Mouse (Mus musculus): ENCODE data around the gene Opcml. TPM values are rescaled to one million over a fixed set of nuclear protein-coding genes. Genes with fewer than 3 reads are reported as not detected.

The Opcml gene
- polyA plus RNA-seq, 1 experiment from 2014 or later: 14.1 TPM

DNA sequence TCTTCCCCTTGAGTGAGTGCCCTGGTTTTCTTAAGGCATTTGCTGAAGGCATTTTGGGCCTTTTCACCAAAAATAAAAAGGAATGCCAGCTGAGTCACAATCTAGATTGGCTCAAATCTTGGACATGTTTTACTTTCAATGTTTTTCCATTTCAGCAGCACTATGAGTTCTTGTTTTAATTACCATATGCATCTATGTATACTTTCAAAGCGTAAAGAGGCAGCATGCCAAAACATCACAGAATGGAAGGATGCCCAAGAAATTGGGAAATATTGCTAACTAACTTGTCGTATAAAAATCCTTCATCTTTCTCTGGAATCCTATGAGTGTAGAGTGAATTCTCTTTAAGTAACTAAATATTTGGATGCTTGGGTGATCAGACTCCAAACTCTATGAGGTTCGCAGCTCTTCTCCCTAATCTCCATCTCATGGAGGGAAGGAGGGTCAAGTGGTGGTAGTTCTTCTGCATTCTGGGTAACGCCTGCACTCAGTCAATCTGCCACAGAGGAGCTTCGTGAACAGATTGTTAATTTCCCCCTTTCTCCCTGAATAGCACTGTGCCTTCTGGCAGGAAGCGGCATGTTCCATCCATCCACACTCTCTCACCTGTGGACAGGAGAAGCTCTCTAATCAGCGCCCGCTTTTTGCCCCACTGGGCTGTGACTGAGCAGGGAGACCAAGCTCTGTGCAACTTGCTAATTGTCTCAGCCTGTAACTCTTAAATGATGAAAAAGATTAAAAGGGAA is 435.4 kb downstream of the Opcml start:
- Histone ChIP-seq H3K4me1 (0 out of 2 replicates have a peak, but pooled peaks cover 8% of the 10 kb centered on the region), H3K4me3 (no peak overlapping the region), H3K27me3 (0 out of 2 replicates have a peak, but pooled peaks cover 3% of the 10 kb centered on the region), H3K4me2 (no peak overlapping the region), H3K27ac (no peak overlapping the region), H3K36me3 (ENCODE audit: poor library complexity, severe bottlenecking) (no peaks in the 10 kb centered on the region), H3K9me3 (replicated peaks) (no peaks in the 10 kb centered on the region), H3K9ac (no peak overlapping the region)
- WGBS: 57% methylated on average over 8 of the region's 8 CpGs
- ATAC-seq: peak; percentile 71

- no peak overlapping the region for H3K9ac ChIP-seq
- 48% methylated on average over 5 of the region's 5 CpGs for WGBS
Measured at GRCm38 (mm10) chr9:28226570-28226951, 436.0 kb downstream of the Opcml start.

GRCm38 (mm10) chr9:28238450-28238849 is 447.9 kb downstream of the Opcml start:
- 82% methylated on average over 9 of the region's 9 CpGs for WGBS
- Histone ChIP-seq H3K4me3 (no peak overlapping the region), H3K27ac (no peak overlapping the region), H3K4me1 (no peaks in the 10 kb centered on the region), H3K4me2 (no peak overlapping the region), H3K27me3 (no peaks in the 10 kb centered on the region), H3K9ac (no peak overlapping the region), H3K9me3 (replicated peaks) (no peaks in the 10 kb centered on the region), H3K36me3 (ENCODE audit: poor library complexity, severe bottlenecking) (no peaks in the 10 kb centered on the region)
- no peak for ATAC-seq

More at GRCm38 (mm10) chr9:28226570-28226951, 436.0 kb downstream of the Opcml start:
- no peaks in the 10 kb centered on the region for H3K9me3 ChIP-seq (replicated peaks)
- H3K4me3 ChIP-seq: no peak overlapping the region
- H3K36me3 ChIP-seq (ENCODE audit: poor library complexity, severe bottlenecking): no peaks in the 10 kb centered on the region
- H3K4me1 ChIP-seq: 0 out of 2 replicates have a peak, but pooled peaks cover 8% of the 10 kb centered on the region
- peak; percentile 59; the same call in 1 of the 2 replicates for ATAC-seq
- H3K27ac ChIP-seq: no peak overlapping the region
- H3K4me2 ChIP-seq: no peak overlapping the region
- H3K27me3 ChIP-seq: 0 out of 2 replicates have a peak, but pooled peaks cover 3% of the 10 kb centered on the region

GRCm38 (mm10) chr9:28247742-28248503 is 457.3 kb downstream of the Opcml start:
- Histone ChIP-seq H3K4me3 (no peak overlapping the region), H3K27me3 (no peaks in the 10 kb centered on the region), H3K36me3 (ENCODE audit: poor library complexity, severe bottlenecking) (no peaks in the 10 kb centered on the region), H3K9me3 (replicated peaks) (no peaks in the 10 kb centered on the region), H3K4me2 (no peak overlapping the region), H3K4me1 (no peaks in the 10 kb centered on the region), H3K9ac (no peak overlapping the region), H3K27ac (no peak overlapping the region)
- ATAC-seq: peak; percentile 65
- WGBS: 68% methylated on average over 7 of the region's 7 CpGs

- Histone ChIP-seq H3K9ac (no peak overlapping the region), H3K9me3 (replicated peaks) (no peaks in the 10 kb centered on the region), H3K27ac (no peak overlapping the region), H3K4me3 (no peak overlapping the region), H3K4me2 (no peak overlapping the region), H3K36me3 (ENCODE audit: poor library complexity, severe bottlenecking) (no peaks in the 10 kb centered on the region), H3K4me1 (peaks cover 18% of the 10 kb centered on the region), H3K27me3 (no peaks in the 10 kb centered on the region)
- ATAC-seq: no peak
- WGBS: 86% methylated on average over 9 of the region's 9 CpGs
Measured at GRCm38 (mm10) chr9:28251341-28251740, 460.8 kb downstream of the Opcml start.

GRCm38 (mm10) chr9:28255128-28255904 is 464.7 kb downstream of the Opcml start:
- H3K4me2 ChIP-seq: peak overlapping the region; percentile 42; the same call in 1 of the 2 replicates
- 24% methylated on average over 8 of the region's 8 CpGs for WGBS

GRCm38 (mm10) chr9:28255905-28256268 is 465.3 kb downstream of the Opcml start:
- Histone ChIP-seq H3K36me3 (ENCODE audit: poor library complexity, severe bottlenecking) (no peaks in the 10 kb centered on the region), H3K4me3 (no peak overlapping the region), H3K9ac (no peak overlapping the region), H3K9me3 (replicated peaks) (no peaks in the 10 kb centered on the region), H3K27ac (peak overlapping the region; percentile 74), H3K4me2 (peak overlapping the region; percentile 42; the same call in 1 of the 2 replicates), H3K27me3 (peaks cover 4% of the 10 kb centered on the region; the same call in 1 of the 2 replicates), H3K4me1 (peaks cover 21% of the 10 kb centered on the region)
- peak; percentile 71 for ATAC-seq
- 52% methylated on average over 1 of the region's 1 CpGs for WGBS

More at GRCm38 (mm10) chr9:28255128-28255904, 464.7 kb downstream of the Opcml start:
- Histone ChIP-seq H3K27ac (peak overlapping the region; percentile 82), H3K4me3 (no peak overlapping the region), H3K27me3 (peaks cover 4% of the 10 kb centered on the region; the same call in 1 of the 2 replicates), H3K9ac (no peak overlapping the region), H3K9me3 (replicated peaks) (no peaks in the 10 kb centered on the region), H3K4me1 (peaks cover 21% of the 10 kb centered on the region), H3K36me3 (ENCODE audit: poor library complexity, severe bottlenecking) (no peaks in the 10 kb centered on the region)
- ATAC-seq: peak; percentile 86

DNA sequence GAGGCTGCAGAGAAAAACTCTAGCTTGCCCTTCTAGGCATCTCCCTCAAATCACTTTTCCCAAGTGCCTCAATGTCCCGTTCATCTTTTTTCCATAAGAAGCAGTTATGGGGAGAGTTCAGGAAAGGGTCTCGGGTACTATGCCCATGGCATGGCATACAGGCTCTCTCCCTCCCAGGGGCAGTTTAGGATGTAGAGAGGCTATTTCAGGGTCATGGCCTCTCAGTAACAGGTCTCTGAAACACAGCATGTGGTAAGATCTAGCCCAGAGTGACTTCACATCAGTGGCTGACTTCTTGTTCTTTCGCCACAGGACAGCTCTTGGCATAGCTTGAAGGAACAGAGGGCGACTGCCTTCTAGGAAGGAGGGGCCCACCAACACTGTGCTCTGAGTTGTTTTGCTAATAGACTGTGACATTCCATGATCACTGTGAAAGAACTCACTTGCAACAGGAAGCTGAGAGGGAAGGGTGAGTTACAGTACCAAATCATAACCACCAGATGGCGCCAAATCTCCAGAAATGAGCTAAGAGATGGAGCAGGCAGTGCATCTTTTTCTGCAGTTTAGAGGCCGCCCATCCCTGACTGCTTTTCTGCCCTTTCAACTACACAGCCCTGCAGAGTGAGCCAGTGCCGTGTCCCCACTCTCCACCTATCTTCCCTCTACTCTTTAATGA is 470.6 kb downstream of the Opcml start:
- peaks cover 4% of the 10 kb centered on the region; the same call in 1 of the 2 replicates for H3K27me3 ChIP-seq
- 23% methylated on average over 7 of the region's 7 CpGs for WGBS
- H3K4me3 ChIP-seq: no peak overlapping the region
- H3K9me3 ChIP-seq (replicated peaks): no peaks in the 10 kb centered on the region
- no peak overlapping the region for H3K27ac ChIP-seq
- H3K4me2 ChIP-seq: no peak overlapping the region
- peak; percentile 85 for ATAC-seq
- peaks cover 4% of the 10 kb centered on the region for H3K4me1 ChIP-seq
- H3K9ac ChIP-seq: no peak overlapping the region
- H3K36me3 ChIP-seq (ENCODE audit: poor library complexity, severe bottlenecking): no peaks in the 10 kb centered on the region

DNA sequence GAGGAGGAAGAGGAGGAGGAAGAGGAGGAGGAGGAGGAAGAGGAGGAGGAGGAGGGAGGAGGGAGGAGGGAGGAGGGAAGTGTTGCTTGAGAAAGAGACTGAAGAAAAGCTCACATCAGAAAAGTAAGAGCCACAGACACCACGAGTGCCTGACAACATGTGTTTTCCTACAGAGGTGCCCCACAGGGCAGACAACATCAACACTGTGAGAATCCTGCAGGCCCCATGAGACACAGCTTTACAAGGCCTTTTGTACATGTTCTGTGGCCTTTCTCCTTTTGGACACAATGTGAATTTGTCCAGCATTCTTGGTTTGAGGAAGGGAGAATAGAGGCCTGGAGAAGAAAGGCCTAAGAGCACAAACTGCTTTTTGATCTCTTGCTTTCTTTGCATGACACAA is 471.4 kb downstream of the Opcml start:
- Histone ChIP-seq H3K4me3 (no peak overlapping the region), H3K36me3 (ENCODE audit: poor library complexity, severe bottlenecking) (no peaks in the 10 kb centered on the region), H3K27ac (no peak overlapping the region), H3K4me2 (no peak overlapping the region), H3K9me3 (replicated peaks) (no peaks in the 10 kb centered on the region), H3K4me1 (no peaks in the 10 kb centered on the region), H3K27me3 (peaks cover 4% of the 10 kb centered on the region; the same call in 1 of the 2 replicates), H3K9ac (no peak overlapping the region)
- 26% methylated on average over 1 of the region's 1 CpGs for WGBS
- no peak for ATAC-seq

GRCm38 (mm10) chr9:28262896-28263295 is 472.3 kb downstream of the Opcml start:
- Histone ChIP-seq H3K4me1 (no peaks in the 10 kb centered on the region), H3K27me3 (peaks cover 4% of the 10 kb centered on the region; the same call in 1 of the 2 replicates), H3K9ac (no peak overlapping the region), H3K4me2 (no peak overlapping the region), H3K27ac (no peak overlapping the region), H3K9me3 (replicated peaks) (no peaks in the 10 kb centered on the region), H3K4me3 (no peak overlapping the region), H3K36me3 (ENCODE audit: poor library complexity, severe bottlenecking) (no peaks in the 10 kb centered on the region)
- WGBS: 77% methylated on average over 2 of the region's 2 CpGs
- ATAC-seq: no peak

- Histone ChIP-seq H3K27ac (no peak overlapping the region), H3K4me3 (no peak overlapping the region), H3K9me3 (replicated peaks) (no peaks in the 10 kb centered on the region), H3K36me3 (ENCODE audit: poor library complexity, severe bottlenecking) (no peaks in the 10 kb centered on the region), H3K27me3 (0 out of 2 replicates have a peak, but pooled peaks cover 2% of the 10 kb centered on the region), H3K4me1 (no peaks in the 10 kb centered on the region), H3K4me2 (no peak overlapping the region), H3K9ac (no peak overlapping the region)
- WGBS: 43% methylated on average over 6 of the region's 6 CpGs
- ATAC-seq: no peak
Measured at GRCm38 (mm10) chr9:28264761-28265160, 474.2 kb downstream of the Opcml start.

Data from forebrain, embryonic 13.5 days (tissue).